Mouse (Mus musculus) ES-CJ7 (cell line): ENCODE results near the gene Mtch2.

Experiments
- DNase-seq: peaks from one replicate; pipeline ENCODE4 v3.0.0; 2011; ENCODE audit warnings: low read depth, low spot score

Mtch2 gene

GRCm38 (mm10) chr2:90906721-90907120 lies 59.8 kb downstream of the Mtch2 start:
- no peak for DNase-seq

GRCm38 (mm10) chr2:90910861-90911260 lies 63.9 kb downstream of the Mtch2 start:
- no peak for DNase-seq

GRCm38 (mm10) chr2:90911668-90912067 lies 64.7 kb downstream of the Mtch2 start:
- DNase-seq = no peak

DNA sequence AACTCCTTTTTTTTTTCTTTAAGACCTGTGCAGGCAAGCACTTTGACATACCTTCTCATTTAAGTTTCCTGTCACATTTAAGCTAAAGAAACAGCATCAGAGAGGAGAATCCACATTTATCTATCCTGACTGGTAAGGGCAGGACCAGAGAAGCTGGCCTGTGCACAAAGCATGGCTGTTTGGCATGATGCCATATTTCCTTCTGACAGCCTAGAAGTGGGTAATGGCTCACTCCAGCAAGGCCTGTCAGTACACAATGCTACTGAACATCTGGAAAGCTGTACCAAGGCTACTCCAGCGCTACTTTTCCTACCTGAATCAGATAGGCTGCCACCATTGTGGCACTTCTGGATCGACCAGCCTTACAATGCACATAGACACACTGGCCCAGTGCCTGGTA lies 66.7 kb downstream of the Mtch2 start:
- DNase-seq = no peak

DNA sequence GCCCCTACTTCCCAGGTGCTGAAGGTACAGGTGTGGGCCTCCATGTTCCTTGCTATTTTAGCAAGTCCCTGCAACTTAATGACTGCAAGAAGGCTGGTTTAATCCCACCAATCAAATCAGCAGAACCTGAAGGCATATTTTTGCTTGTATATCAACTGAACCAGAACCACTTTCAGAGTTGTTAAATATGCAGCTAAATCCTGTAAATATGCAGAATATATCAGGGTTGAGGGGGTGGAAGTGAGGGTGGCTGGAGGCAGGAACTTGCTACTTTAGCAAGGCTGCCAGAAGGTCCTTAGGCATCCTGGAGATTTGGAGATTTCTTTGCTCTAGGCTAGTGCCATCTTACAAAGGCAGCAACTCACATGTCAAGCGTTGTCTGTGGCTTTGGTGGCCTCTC lies 68.6 kb downstream of the Mtch2 start:
- no peak for DNase-seq
